Mouse (Mus musculus): Measurements from ENCODE around the gene Jph3.

- TF ChIP-seq CTCF (conservative IDR thresholded peaks at IDR 0.05; ENCODE audit: insufficient read depth, insufficient read length, low read depth, low read length): no peak
- TF ChIP-seq POLR2A (IDR thresholded peaks at IDR 0.05; ENCODE audit: low read depth, low read length): no peak
Observed at GRCm38 (mm10) chr8:121698615-121699101, 30.8 kb upstream of the Jph3 start.

All from kidney, adult 2 months (tissue).